Mouse (Mus musculus): ENCODE measurements around the gene Sept8. TPM values are rescaled to one million over a fixed set of nuclear protein-coding genes. Genes with fewer than 3 reads are reported as not detected.

The Sept8 gene
- polyA plus RNA-seq (2015; fragmentation: Nextera tagmentation; extraction: Ambion mirVana) = 19.4 and 20.2 TPM in 2 replicates

GRCm38 (mm10) chr11:53519207-53520121 is at the start of gene Sept8:
Sept8 (plus strand) TSS chr11:53519257.

GRCm38 (mm10) chr11:53469968-53470695 is 48.9 kb upstream of the Sept8 start, which contains the start of gene Gm9837:
Gm9837 (minus strand) TSS chr11:53470479.

DNA sequence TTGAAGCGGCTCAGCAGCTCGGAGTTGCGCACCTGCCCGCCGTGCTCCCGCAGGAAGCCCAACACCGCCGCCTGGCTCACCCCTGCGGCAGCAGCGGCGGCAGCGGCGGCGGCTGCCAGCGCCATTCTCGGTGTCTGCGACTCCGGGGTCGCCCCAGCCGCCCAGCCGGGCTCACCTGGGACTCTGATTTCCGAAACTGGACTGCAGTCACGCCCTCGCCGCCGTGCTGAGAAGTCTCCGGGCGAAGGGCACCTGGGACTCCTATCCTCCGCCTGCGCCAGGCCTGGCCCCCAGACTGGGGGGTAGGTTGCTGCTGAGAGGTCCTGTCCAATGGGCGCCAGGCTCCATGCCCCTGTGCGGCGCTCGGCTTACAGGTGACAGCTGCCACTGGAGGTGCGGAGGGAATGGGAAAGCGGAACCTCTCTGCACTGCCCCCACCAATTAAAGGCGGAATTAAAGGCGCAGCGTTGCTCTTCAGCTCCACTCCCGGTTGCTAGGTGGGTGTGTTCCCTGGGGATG is 39.2 kb upstream of the Sept8 start, which contains the start of the genes Gm9945 and Sowaha:
Gm9945 (plus strand) TSS at position 384 of the 519 bp plus-strand sequence.
Sowaha (minus strand) TSS at position 492 of the 519 bp plus-strand sequence.

GRCm38 (mm10) chr11:53567224-53568014 is 48.4 kb downstream of the Sept8 start, which contains the start of gene Kif3a:
Kif3a (plus strand) TSS chr11:53567379.

Other genes with a start within 250 kb of the Sept8 start
- gene Hspa4, start 218.8 kb upstream of the Sept8 start, polyA plus RNA-seq (2015; fragmentation: Nextera tagmentation; extraction: Ambion mirVana) = 38.3 and 72.3 TPM in 2 replicates
- 16.0 and 16.5 TPM in 2 replicates for gene Zcchc10, start 194.6 kb upstream of the Sept8 start, polyA plus RNA-seq (2015; fragmentation: Nextera tagmentation; extraction: Ambion mirVana)
- 27.4 and 49.1 TPM in 2 replicates for gene Aff4, start 168.4 kb upstream of the Sept8 start, polyA plus RNA-seq (2015; fragmentation: Nextera tagmentation; extraction: Ambion mirVana)
- 5.2 and 5.8 TPM in 2 replicates for gene Leap2, start 96.1 kb upstream of the Sept8 start, polyA plus RNA-seq (2015; fragmentation: Nextera tagmentation; extraction: Ambion mirVana)
- gene Uqcrq, start 88.4 kb upstream of the Sept8 start, polyA plus RNA-seq (2015; fragmentation: Nextera tagmentation; extraction: Ambion mirVana) = 1,354 and 1,609 TPM in 2 replicates
- gene Gdf9, start 88.2 kb upstream of the Sept8 start, polyA plus RNA-seq (2015; fragmentation: Nextera tagmentation; extraction: Ambion mirVana) = 0.50 and 0.92 TPM in 2 replicates
- 0.38 and 0.47 TPM in 2 replicates for gene Gm10447, start 62.1 kb upstream of the Sept8 start, polyA plus RNA-seq (2015; fragmentation: Nextera tagmentation; extraction: Ambion mirVana)
- gene Shroom1, start 62.1 kb upstream of the Sept8 start, polyA plus RNA-seq (2015; fragmentation: Nextera tagmentation; extraction: Ambion mirVana) = 3.2 and 3.6 TPM in 2 replicates
- gene Gm9837, start 48.8 kb upstream of the Sept8 start, polyA plus RNA-seq (2015; fragmentation: Nextera tagmentation; extraction: Ambion mirVana) = not detected in 2 replicates
- not detected in 2 replicates for gene Gm9945, start 39.1 kb upstream of the Sept8 start, polyA plus RNA-seq (2015; fragmentation: Nextera tagmentation; extraction: Ambion mirVana)
- gene Sowaha, start 39.0 kb upstream of the Sept8 start, polyA plus RNA-seq (2015; fragmentation: Nextera tagmentation; extraction: Ambion mirVana) = 0.49 and 0.81 TPM in 2 replicates
- gene Kif3a, start 48.1 kb downstream of the Sept8 start, polyA plus RNA-seq (2015; fragmentation: Nextera tagmentation; extraction: Ambion mirVana) = 61.3 and 63.0 TPM in 2 replicates
- gene Il4, start 99.4 kb downstream of the Sept8 start, polyA plus RNA-seq (2015; fragmentation: Nextera tagmentation; extraction: Ambion mirVana) = 0.70 and 1.3 TPM in 2 replicates
- gene Il13, start 115.4 kb downstream of the Sept8 start, polyA plus RNA-seq (2015; fragmentation: Nextera tagmentation; extraction: Ambion mirVana) = not detected in 2 replicates
- gene Rad50, start 188.1 kb downstream of the Sept8 start, polyA plus RNA-seq (2015; fragmentation: Nextera tagmentation; extraction: Ambion mirVana) = 15.3 and 23.1 TPM in 2 replicates
- gene Il5, start 201.5 kb downstream of the Sept8 start, polyA plus RNA-seq (2015; fragmentation: Nextera tagmentation; extraction: Ambion mirVana) = not detected in 2 replicates

All from adrenal gland, postnatal 0 days (tissue).